Mouse (Mus musculus) mouse embryonic stem cell (cell line): ENCODE measurements around the gene Ptchd4.

Experiments used
- in situ Hi-C, 2 experiments: fragments of 300-500 bp; cut with MboI; formaldehyde crosslinking; loops; 1 replicate in 1 of 2; 3 replicates in 1 of 2; pipeline ENCODE4 v1.14.3; 2019 to 2020; ENCODE audit warnings: low sequenced_read_pairs in 2 of 2, low pct_unique_long_range_greater_than_20kb in 1 of 2, mixed read lengths in 1 of 2; ENCODE audit not compliant: unreplicated experiment in 1 of 2

Gene Ptchd4

DNA sequence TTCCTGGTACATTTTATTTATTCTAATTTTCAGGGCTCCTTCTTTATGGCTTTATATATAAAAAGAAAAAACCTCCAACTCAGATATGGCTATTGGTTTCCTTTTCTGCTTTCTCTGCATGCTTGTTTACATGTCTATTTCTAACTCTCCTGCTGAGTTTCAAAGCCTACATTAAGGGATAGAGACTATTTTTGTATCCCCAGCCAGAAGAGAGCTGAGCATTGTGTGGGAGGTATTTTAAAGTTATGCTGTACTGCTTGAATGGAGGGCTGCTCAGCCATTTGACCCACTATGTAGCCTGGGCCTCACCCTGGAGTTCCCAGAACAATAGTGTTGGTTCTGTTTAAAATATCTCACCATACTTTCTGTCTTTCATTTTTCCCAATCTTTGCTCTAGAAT lies 77.3 kb downstream of the Ptchd4 start:
- in situ Hi-C loops = no loop called here

DNA sequence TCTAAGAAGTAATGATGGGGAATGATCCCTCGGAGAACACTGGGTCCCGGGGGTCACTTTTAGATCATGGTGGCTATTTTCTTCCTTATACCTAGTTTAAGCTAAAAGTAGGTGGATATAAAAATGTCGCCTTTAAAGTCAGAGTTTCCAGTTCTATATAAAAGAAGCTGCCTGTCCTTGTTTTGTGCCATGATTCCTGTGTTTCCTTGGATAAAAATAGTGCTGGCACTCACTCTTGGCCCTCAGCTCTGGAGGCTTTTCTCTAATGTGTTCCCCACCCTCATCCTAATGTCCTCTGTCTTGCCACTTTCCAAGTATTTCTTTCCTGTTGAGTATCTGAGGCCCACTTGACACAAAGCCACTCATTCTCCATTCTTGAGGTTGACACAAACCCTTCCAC lies 79.6 kb downstream of the Ptchd4 start:
- in situ Hi-C loops = no loop called here

DNA sequence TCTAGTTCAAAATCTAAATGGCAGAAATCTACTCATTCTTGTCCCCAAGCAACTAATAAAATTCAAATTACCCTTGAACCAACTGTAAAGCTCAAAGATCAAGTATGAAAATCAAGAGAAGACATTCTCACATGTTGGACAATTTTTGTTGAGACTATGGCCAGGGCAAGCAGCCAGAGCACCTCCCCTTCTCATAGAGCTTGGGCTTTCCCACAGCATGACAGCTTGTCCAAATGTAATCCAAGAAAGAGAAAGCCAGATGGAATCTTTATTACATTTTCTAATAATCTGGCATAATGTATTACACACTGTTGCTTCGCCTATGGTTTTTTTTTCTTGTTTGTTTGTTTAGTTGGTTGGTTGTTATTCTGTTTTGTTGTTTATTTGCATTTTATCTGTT lies 102.7 kb downstream of the Ptchd4 start:
- in situ Hi-C loops = no loop called here

DNA sequence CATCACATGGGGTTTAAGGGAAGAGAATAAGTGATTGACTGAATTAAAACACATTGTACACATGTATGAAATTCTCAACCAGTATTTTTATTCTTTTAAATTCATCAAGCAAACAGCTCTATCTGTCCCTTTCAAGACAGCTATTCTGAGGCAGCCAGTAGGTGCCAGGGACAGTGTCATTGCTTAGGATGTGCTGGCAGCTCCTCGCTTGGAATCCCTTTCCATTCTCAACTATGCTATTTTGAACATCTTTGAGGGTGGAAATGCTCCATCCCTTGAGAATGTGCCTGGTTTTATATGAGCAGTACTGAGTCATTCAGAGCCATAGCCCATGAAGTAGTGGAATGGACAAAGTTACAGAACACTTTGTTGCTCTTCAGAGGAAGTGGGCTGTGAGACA lies 112.2 kb downstream of the Ptchd4 start:
- in situ Hi-C loops = no loop called here

DNA sequence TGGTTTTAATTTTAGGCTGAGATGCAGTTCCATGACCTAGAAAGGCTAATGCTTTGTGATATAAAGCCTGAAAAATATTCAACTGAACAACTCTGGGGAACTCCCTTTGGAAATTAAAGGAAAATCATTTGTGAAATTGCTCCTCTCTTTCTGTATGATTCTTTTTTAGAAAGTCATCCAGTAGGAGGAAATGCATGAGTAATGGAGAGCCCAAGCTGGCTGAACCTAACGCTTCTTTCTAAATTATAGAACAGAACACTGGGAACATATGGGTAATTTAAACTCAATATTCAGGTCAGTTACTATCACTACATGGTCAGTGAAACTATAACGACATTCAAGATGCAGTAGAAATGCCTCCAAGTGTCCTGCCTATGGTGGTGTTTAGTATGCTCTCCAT lies 114.6 kb downstream of the Ptchd4 start:
- in situ Hi-C loops = no loop called here

DNA sequence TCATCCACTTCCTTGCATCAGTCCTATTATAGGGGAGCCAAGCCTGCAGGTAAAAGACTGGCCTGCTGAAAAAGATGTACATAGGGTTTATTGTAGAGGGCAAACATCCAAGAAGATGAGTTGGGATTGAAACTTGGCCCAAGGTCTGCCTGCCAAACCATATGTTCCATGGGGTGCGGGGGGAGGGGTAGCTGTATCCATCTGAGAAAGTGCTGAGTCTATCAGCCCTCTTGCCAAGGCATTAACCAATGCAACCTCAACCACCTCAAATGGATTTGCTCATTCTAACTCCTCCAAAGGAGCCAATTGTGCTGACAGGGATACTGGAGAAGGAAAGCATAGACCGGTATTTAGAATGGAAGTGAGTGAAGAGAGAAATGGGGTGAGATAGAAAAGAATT lies 136.5 kb downstream of the Ptchd4 start:
- in situ Hi-C loops = no loop called here

DNA sequence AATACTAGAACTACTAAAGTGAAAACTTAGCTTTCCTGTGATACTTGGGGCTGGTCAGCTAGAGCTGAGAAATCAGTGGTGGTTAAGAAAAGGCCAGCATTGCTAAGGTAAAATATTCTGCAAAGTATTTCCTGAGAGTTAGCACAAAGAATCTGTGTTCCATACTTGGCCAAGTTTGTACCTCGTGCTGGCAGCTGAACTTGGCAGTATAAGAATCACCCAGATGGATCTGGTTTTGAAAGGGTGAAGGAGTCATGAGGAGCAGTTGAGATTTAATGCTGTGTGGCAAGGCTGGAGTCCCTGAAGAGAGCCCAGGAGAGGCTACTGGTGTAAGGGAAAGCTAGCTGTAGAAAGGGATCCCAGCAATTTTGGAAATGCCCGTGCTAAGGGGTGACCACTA lies 140.7 kb downstream of the Ptchd4 start:
- in situ Hi-C loops = no loop called here

DNA sequence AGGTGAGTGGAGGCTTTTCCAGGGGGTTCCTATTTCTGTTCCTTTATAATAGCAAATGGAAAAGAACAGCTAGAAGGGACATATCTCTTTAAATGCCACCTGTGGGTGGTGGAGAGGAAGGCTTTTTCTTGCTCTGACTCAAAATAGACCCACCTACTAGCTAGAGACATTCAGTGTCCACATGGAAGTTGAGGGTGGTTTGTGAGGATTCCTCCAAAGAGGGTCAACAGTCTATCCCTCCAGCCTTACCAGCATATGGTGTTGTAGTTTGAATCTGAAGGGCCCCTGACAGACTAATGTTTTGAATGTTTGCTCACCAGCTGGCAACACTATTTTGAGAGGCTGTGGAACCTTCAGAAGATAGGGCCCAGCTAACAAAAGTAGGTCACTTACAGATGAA lies 147.0 kb downstream of the Ptchd4 start:
- in situ Hi-C loops = no loop called here

DNA sequence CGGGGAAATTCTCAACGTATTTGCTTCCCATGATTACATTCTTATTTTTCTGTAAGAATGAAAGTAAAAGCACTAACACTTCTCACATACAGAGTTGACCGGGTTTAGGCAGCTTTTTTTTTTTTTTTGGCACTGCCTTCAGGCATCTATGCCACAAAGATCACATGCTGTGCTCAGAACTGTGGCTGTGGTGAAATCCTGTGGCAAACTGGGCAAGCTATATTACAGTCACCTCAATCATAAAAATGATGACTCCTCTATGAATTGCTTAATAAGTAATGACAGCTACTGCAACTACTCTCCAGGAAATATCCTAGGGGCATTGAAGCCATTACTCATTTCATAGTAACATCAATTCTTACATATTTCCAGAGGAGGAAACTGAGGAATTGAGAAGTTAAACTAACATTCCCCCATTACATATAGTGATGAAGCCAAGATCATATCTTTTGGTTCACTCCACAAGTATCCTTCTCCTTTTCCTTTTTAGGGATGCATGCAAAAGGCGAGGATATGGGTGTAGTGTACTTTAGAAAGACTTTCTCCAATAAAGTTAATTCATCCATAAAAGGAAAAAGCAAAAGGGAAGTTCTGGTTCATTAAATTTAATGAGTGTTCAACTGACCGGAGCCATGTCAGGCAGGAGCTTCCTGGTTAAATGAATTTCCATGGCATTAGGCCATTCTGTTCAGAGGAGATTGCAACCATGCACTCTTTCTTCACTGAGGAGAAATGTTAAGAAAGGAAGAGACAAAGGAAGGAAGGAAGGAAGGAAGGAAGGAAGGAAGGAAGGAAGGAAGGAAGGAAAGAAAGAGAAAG lies 164.6 kb downstream of the Ptchd4 start:
- in situ Hi-C loops = no loop called here

DNA sequence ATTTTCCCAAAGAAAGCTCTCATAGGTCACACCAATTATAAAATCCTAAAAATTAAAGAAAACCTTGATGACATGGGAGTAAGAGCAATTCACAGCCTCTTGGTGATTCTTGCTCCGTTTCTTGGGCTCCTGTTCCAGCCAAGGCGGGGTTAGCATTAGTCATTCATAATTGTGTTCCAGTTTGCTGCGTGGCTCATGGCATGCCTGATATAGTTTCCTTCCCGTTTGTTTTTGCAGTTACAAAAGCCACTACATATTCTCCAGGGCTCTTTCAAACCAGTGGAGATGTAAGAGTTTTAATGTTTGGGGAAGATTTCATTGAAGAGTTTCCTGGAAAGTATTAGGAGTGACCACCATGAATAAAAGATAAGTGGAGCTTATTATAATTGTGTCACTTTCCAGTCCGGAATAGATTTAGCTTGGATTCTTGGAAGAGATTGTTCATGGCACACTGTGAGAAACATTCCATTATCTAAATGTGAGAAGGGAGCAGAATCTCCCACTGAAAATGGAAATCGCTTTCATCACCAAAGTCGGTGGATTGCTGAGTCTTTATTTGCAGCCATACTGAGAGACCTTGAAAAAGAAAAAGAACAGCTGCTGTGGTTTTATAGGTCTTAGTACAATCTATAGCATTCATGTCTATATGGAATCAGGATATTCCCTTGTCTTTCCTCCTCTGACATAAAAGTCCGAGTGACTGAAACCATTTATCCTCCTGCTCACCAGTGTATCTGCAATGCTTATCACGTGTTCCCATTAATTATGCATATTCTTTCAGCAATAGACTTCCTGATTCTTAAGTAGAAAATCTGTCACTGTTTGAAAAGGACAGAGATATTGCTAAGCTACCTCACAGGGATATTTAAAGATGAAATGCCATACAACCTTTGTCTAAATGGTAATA lies 193.9 kb downstream of the Ptchd4 start:
- in situ Hi-C loops = no loop called here

DNA sequence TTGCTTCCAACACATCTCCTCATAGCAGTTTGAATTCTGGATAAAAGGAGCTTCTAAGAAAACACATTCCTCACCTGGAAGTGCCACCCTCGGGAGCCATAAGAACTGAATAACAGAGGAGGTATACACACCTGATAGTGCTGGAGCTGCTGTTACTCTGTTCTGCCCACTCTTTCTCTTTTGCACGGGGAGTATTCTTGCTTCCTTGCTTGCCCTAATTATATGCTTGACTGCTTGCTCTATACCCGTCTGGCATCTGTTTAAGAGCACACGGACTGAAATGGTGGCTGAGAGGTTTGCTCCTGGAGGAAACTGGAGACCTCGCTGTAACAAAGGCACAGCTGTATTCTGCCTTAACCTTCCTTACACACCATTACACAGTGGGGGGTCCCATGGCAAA lies 214.4 kb downstream of the Ptchd4 start:
- in situ Hi-C loops = no loop called here

DNA sequence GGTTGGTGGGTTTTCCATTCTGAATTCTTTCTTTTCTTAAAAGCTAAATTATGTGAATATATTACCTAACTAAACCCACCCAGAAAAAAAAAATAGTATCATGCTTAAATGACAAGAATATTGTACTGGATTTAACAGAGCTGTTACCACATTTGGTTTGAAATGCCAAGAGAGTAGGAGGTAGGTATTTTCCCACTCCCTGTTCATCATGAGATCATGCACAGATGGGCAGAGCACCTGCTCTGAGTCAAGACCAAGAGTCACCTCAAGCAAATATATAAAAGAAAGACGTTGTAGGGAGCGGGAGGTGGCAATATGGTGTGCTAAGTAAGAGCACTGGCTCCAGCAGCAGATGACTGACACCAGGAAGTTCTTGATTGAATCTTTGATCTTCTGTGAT lies 233.8 kb downstream of the Ptchd4 start:
- in situ Hi-C loops = no loop called here
